Mouse (Mus musculus): Measurements from ENCODE around the gene Bloc1s6. TPM values are rescaled to one million over a fixed set of nuclear protein-coding genes. Genes with fewer than 3 reads are reported as not detected.

The Bloc1s6 gene
- polyA plus RNA-seq, 1 experiment from 2014 or later = 66.6 TPM

- Histone ChIP-seq H3K27ac (ENCODE audit: low read depth, low read length) (no peak overlapping the region), H3K9ac (ENCODE audit: low read depth, low read length) (no peak overlapping the region), H3K9me3 (ENCODE audit: control insufficient read depth, low read length) (no peaks in the 10 kb centered on the region), H3K36me3 (ENCODE audit: control insufficient read depth, insufficient read depth, low read length) (no peaks in the 10 kb centered on the region), H3K4me3 (ENCODE audit: low read depth, low read length) (no peak overlapping the region), H3K4me2 (replicated peaks; ENCODE audit: low read depth, low read length) (no peak overlapping the region), H3K4me1 (replicated peaks; ENCODE audit: control insufficient read depth, insufficient read depth, low read length) (no peaks in the 10 kb centered on the region), H3K27me3 (ENCODE audit: control insufficient read depth, insufficient read depth, low read length) (no peaks in the 10 kb centered on the region)
- DNase-seq (ENCODE audit: low spot score) = no peak
- ATAC-seq (ENCODE audit: low FRiP score) = no peak
- WGBS = 91% methylated on average over 9 of the region's 9 CpGs
Measured at GRCm38 (mm10) chr2:122746461-122746860, 8.2 kb downstream of the Bloc1s6 start.

- 22% methylated on average over 7 of the region's 7 CpGs for WGBS
- H3K9me3 ChIP-seq (ENCODE audit: control insufficient read depth, low read length) = no peaks in the 10 kb centered on the region
- H3K4me2 ChIP-seq (replicated peaks; ENCODE audit: low read depth, low read length) = no peak overlapping the region
Measured at GRCm38 (mm10) chr2:122753739-122754343, 15.5 kb downstream of the Bloc1s6 start.

GRCm38 (mm10) chr2:122759791-122760190 lies 21.5 kb downstream of the Bloc1s6 start:
- Histone ChIP-seq H3K36me3 (ENCODE audit: control insufficient read depth, insufficient read depth, low read length) (no peaks in the 10 kb centered on the region), H3K4me1 (replicated peaks; ENCODE audit: control insufficient read depth, insufficient read depth, low read length) (no peaks in the 10 kb centered on the region), H3K9me3 (ENCODE audit: control insufficient read depth, low read length) (no peaks in the 10 kb centered on the region), H3K4me3 (ENCODE audit: low read depth, low read length) (no peak overlapping the region), H3K4me2 (replicated peaks; ENCODE audit: low read depth, low read length) (no peak overlapping the region), H3K9ac (ENCODE audit: low read depth, low read length) (no peak overlapping the region), H3K27me3 (ENCODE audit: control insufficient read depth, insufficient read depth, low read length) (peaks cover 6% of the 10 kb centered on the region; the same call in 1 of the 2 replicates), H3K27ac (ENCODE audit: low read depth, low read length) (no peak overlapping the region)
- DNase-seq (ENCODE audit: low spot score) = no peak
- 88% methylated on average over 1 of the region's 1 CpGs for WGBS
- ATAC-seq (ENCODE audit: low FRiP score) = no peak

More at GRCm38 (mm10) chr2:122753739-122754343, 15.5 kb downstream of the Bloc1s6 start:
- no peaks in the 10 kb centered on the region for H3K4me1 ChIP-seq (replicated peaks; ENCODE audit: control insufficient read depth, insufficient read depth, low read length)
- no peaks in the 10 kb centered on the region for H3K27me3 ChIP-seq (ENCODE audit: control insufficient read depth, insufficient read depth, low read length)
- no peaks in the 10 kb centered on the region for H3K36me3 ChIP-seq (ENCODE audit: control insufficient read depth, insufficient read depth, low read length)
- H3K4me3 ChIP-seq (ENCODE audit: low read depth, low read length) = no peak overlapping the region
- no peak overlapping the region for H3K27ac ChIP-seq (ENCODE audit: low read depth, low read length)
- DNase-seq (ENCODE audit: low spot score) (peak; percentile 86), ATAC-seq (ENCODE audit: low FRiP score) (no peak)
- no peak overlapping the region for H3K9ac ChIP-seq (ENCODE audit: low read depth, low read length)

- Histone ChIP-seq H3K9ac (ENCODE audit: low read depth, low read length) (no peak overlapping the region), H3K27ac (ENCODE audit: low read depth, low read length) (no peak overlapping the region), H3K4me2 (replicated peaks; ENCODE audit: low read depth, low read length) (no peak overlapping the region), H3K4me1 (replicated peaks; ENCODE audit: control insufficient read depth, insufficient read depth, low read length) (no peaks in the 10 kb centered on the region), H3K27me3 (ENCODE audit: control insufficient read depth, insufficient read depth, low read length) (peaks cover 12% of the 10 kb centered on the region), H3K4me3 (ENCODE audit: low read depth, low read length) (no peak overlapping the region), H3K9me3 (ENCODE audit: control insufficient read depth, low read length) (no peaks in the 10 kb centered on the region), H3K36me3 (ENCODE audit: control insufficient read depth, insufficient read depth, low read length) (no peaks in the 10 kb centered on the region)
- no peak for ATAC-seq (ENCODE audit: low FRiP score)
- DNase-seq (ENCODE audit: low spot score) = no peak
- 65% methylated on average over 3 of the region's 3 CpGs for WGBS
Measured at GRCm38 (mm10) chr2:122762991-122763390, 24.7 kb downstream of the Bloc1s6 start.

GRCm38 (mm10) chr2:122764526-122764925 lies 26.2 kb downstream of the Bloc1s6 start:
- no peaks in the 10 kb centered on the region for H3K9me3 ChIP-seq (ENCODE audit: control insufficient read depth, low read length)
- no peak for ATAC-seq (ENCODE audit: low FRiP score)
- no peak overlapping the region for H3K4me2 ChIP-seq (replicated peaks; ENCODE audit: low read depth, low read length)
- H3K27ac ChIP-seq (ENCODE audit: low read depth, low read length) = no peak overlapping the region
- no peaks in the 10 kb centered on the region for H3K36me3 ChIP-seq (ENCODE audit: control insufficient read depth, insufficient read depth, low read length)
- H3K9ac ChIP-seq (ENCODE audit: low read depth, low read length) = no peak overlapping the region
- peaks cover 12% of the 10 kb centered on the region for H3K27me3 ChIP-seq (ENCODE audit: control insufficient read depth, insufficient read depth, low read length)
- 53% methylated on average over 6 of the region's 6 CpGs for WGBS
- H3K4me3 ChIP-seq (ENCODE audit: low read depth, low read length) = no peak overlapping the region
- no peaks in the 10 kb centered on the region for H3K4me1 ChIP-seq (replicated peaks; ENCODE audit: control insufficient read depth, insufficient read depth, low read length)
- peak; percentile 2 for DNase-seq (ENCODE audit: low spot score)

- Histone ChIP-seq H3K36me3 (ENCODE audit: control insufficient read depth, insufficient read depth, low read length) (no peaks in the 10 kb centered on the region), H3K4me3 (ENCODE audit: low read depth, low read length) (peak within 1 kb of the TSS; percentile 36), H3K9ac (ENCODE audit: low read depth, low read length) (peak within 1 kb of the TSS; percentile 34; the same call in 1 of the 2 replicates), H3K27me3 (ENCODE audit: control insufficient read depth, insufficient read depth, low read length) (peaks cover 12% of the 10 kb centered on the region), H3K9me3 (ENCODE audit: control insufficient read depth, low read length) (no peaks in the 10 kb centered on the region), H3K4me1 (replicated peaks; ENCODE audit: control insufficient read depth, insufficient read depth, low read length) (no peaks in the 10 kb centered on the region), H3K4me2 (replicated peaks; ENCODE audit: low read depth, low read length) (peak within 1 kb of the TSS; percentile 88), H3K27ac (ENCODE audit: low read depth, low read length) (no peak within 1 kb of the TSS)
- WGBS = under 1% methylated on average over 37 of the region's 46 CpGs
- ATAC-seq (ENCODE audit: low FRiP score) (peak; percentile 65), DNase-seq (ENCODE audit: low spot score) (peak; percentile 59)
Measured at GRCm38 (mm10) chr2:122765071-122765793, 26.9 kb downstream of the Bloc1s6 start, which contains the start of gene Sqor. Gene Sqor (plus strand): TSS chr2:122765237.

GRCm38 (mm10) chr2:122765794-122766145 lies 27.5 kb downstream of the Bloc1s6 start:
- H3K4me3 ChIP-seq (ENCODE audit: low read depth, low read length) = peak overlapping the region; percentile 36
- peak overlapping the region; percentile 88 for H3K4me2 ChIP-seq (replicated peaks; ENCODE audit: low read depth, low read length)
- H3K4me1 ChIP-seq (replicated peaks; ENCODE audit: control insufficient read depth, insufficient read depth, low read length) = no peaks in the 10 kb centered on the region
- H3K27ac ChIP-seq (ENCODE audit: low read depth, low read length) = no peak overlapping the region
- DNase-seq (ENCODE audit: low spot score) (no peak), ATAC-seq (ENCODE audit: low FRiP score) (no peak)
- no peaks in the 10 kb centered on the region for H3K9me3 ChIP-seq (ENCODE audit: control insufficient read depth, low read length)
- H3K27me3 ChIP-seq (ENCODE audit: control insufficient read depth, insufficient read depth, low read length) = peaks cover 12% of the 10 kb centered on the region
- H3K36me3 ChIP-seq (ENCODE audit: control insufficient read depth, insufficient read depth, low read length) = no peaks in the 10 kb centered on the region
- 43% methylated on average over 3 of the region's 3 CpGs for WGBS
- H3K9ac ChIP-seq (ENCODE audit: low read depth, low read length) = peak overlapping the region; percentile 34; the same call in 1 of the 2 replicates

GRCm38 (mm10) chr2:122771002-122771401 lies 32.7 kb downstream of the Bloc1s6 start:
- H3K9ac ChIP-seq (ENCODE audit: low read depth, low read length) = no peak overlapping the region
- H3K4me3 ChIP-seq (ENCODE audit: low read depth, low read length) = no peak overlapping the region
- no peak overlapping the region for H3K4me2 ChIP-seq (replicated peaks; ENCODE audit: low read depth, low read length)
- H3K27ac ChIP-seq (ENCODE audit: low read depth, low read length) = no peak overlapping the region
- ATAC-seq (ENCODE audit: low FRiP score) (no peak), DNase-seq (ENCODE audit: low spot score) (no peak)
- WGBS = 85% methylated on average over 2 of the region's 2 CpGs
- no peaks in the 10 kb centered on the region for H3K36me3 ChIP-seq (ENCODE audit: control insufficient read depth, insufficient read depth, low read length)
- no peaks in the 10 kb centered on the region for H3K4me1 ChIP-seq (replicated peaks; ENCODE audit: control insufficient read depth, insufficient read depth, low read length)
- H3K9me3 ChIP-seq (ENCODE audit: control insufficient read depth, low read length) = no peaks in the 10 kb centered on the region
- no peaks in the 10 kb centered on the region for H3K27me3 ChIP-seq (ENCODE audit: control insufficient read depth, insufficient read depth, low read length)

- ATAC-seq (ENCODE audit: low FRiP score) = no peak
- H3K36me3 ChIP-seq (ENCODE audit: control insufficient read depth, insufficient read depth, low read length) = no peaks in the 10 kb centered on the region
- no peak for DNase-seq (ENCODE audit: low spot score)
Measured at GRCm38 (mm10) chr2:122772899-122773298, 34.6 kb downstream of the Bloc1s6 start.

More at GRCm38 (mm10) chr2:122772899-122773298, 34.6 kb downstream of the Bloc1s6 start:
- WGBS = 96% methylated on average over 1 of the region's 1 CpGs
- Histone ChIP-seq H3K4me2 (replicated peaks; ENCODE audit: low read depth, low read length) (no peak overlapping the region), H3K27me3 (ENCODE audit: control insufficient read depth, insufficient read depth, low read length) (no peaks in the 10 kb centered on the region), H3K4me3 (ENCODE audit: low read depth, low read length) (no peak overlapping the region), H3K9me3 (ENCODE audit: control insufficient read depth, low read length) (no peaks in the 10 kb centered on the region), H3K27ac (ENCODE audit: low read depth, low read length) (no peak overlapping the region), H3K4me1 (replicated peaks; ENCODE audit: control insufficient read depth, insufficient read depth, low read length) (no peaks in the 10 kb centered on the region), H3K9ac (ENCODE audit: low read depth, low read length) (no peak overlapping the region)

Data from hindbrain, embryonic 11.5 days (tissue).